Mouse (Mus musculus): ENCODE data around the gene Cul7. TPM values are rescaled to one million over a fixed set of nuclear protein-coding genes. Genes with fewer than 3 reads are reported as not detected.
A peak's percentile ranks its signal among the peaks of the same experiment; 100 is the strongest.

The Cul7 gene
- total RNA-seq, 2 experiments from 2014 or later, result 0.68 to 3.8 TPM

GRCm38 (mm10) chr17:46627409-46627808 lies 22.7 kb upstream of the Cul7 start:
- no peak for ATAC-seq (replicated peaks; ENCODE audit: low FRiP score, poor library complexity, severe bottlenecking)

GRCm38 (mm10) chr17:46628471-46628790 lies 21.7 kb upstream of the Cul7 start:
- no peak for ATAC-seq (replicated peaks; ENCODE audit: low FRiP score, poor library complexity, severe bottlenecking)

- ATAC-seq (replicated peaks; ENCODE audit: low FRiP score, poor library complexity, severe bottlenecking), result no peak
Measured at GRCm38 (mm10) chr17:46628791-46629684, 21.1 kb upstream of the Cul7 start, which contains the start of gene Ptk7. Ptk7 (minus strand) TSS chr17:46629504.

GRCm38 (mm10) chr17:46629685-46630441 lies 20.3 kb upstream of the Cul7 start:
- no peak for ATAC-seq (replicated peaks; ENCODE audit: low FRiP score, poor library complexity, severe bottlenecking)

- ATAC-seq (replicated peaks; ENCODE audit: low FRiP score, poor library complexity, severe bottlenecking), result no peak
Measured at GRCm38 (mm10) chr17:46636831-46637523, 13.2 kb upstream of the Cul7 start.

GRCm38 (mm10) chr17:46639929-46640328 lies 10.2 kb upstream of the Cul7 start:
- no peak for ATAC-seq (replicated peaks; ENCODE audit: low FRiP score, poor library complexity, severe bottlenecking)

GRCm38 (mm10) chr17:46642060-46642459 lies 8.1 kb upstream of the Cul7 start:
- no peak for ATAC-seq (replicated peaks; ENCODE audit: low FRiP score, poor library complexity, severe bottlenecking)

GRCm38 (mm10) chr17:46644152-46644805 lies 5.9 kb upstream of the Cul7 start:
- ATAC-seq (replicated peaks; ENCODE audit: low FRiP score, poor library complexity, severe bottlenecking), result no peak

- no peak for ATAC-seq (replicated peaks; ENCODE audit: low FRiP score, poor library complexity, severe bottlenecking)
Measured at GRCm38 (mm10) chr17:46644916-46645475, 5.1 kb upstream of the Cul7 start.

GRCm38 (mm10) chr17:46645561-46646321 lies 4.4 kb upstream of the Cul7 start, which contains the start of the genes Klc4 and Mrpl2:
Klc4 (minus strand) TSS chr17:46646022.
Mrpl2 (plus strand) TSS chr17:46646229.
- peak; percentile 84 for ATAC-seq (replicated peaks; ENCODE audit: low FRiP score, poor library complexity, severe bottlenecking)

GRCm38 (mm10) chr17:46646322-46646662 lies 3.8 kb upstream of the Cul7 start:
- ATAC-seq (replicated peaks; ENCODE audit: low FRiP score, poor library complexity, severe bottlenecking), result peak; percentile 54

- no peak for ATAC-seq (replicated peaks; ENCODE audit: low FRiP score, poor library complexity, severe bottlenecking)
Measured at GRCm38 (mm10) chr17:46647279-46647678, 2.9 kb upstream of the Cul7 start.

GRCm38 (mm10) chr17:46648436-46648835 lies 1.7 kb upstream of the Cul7 start:
- no peak for ATAC-seq (replicated peaks; ENCODE audit: low FRiP score, poor library complexity, severe bottlenecking)

GRCm38 (mm10) chr17:46649811-46650210 lies 326 bp upstream of the Cul7 start:
- no peak for ATAC-seq (replicated peaks; ENCODE audit: low FRiP score, poor library complexity, severe bottlenecking)

- ATAC-seq (replicated peaks; ENCODE audit: low FRiP score, poor library complexity, severe bottlenecking), result no peak
Measured at GRCm38 (mm10) chr17:46651292-46651691, 1.2 kb downstream of the Cul7 start.

GRCm38 (mm10) chr17:46651755-46652547 lies 1.8 kb downstream of the Cul7 start:
- no peak for ATAC-seq (replicated peaks; ENCODE audit: low FRiP score, poor library complexity, severe bottlenecking)

- ATAC-seq (replicated peaks; ENCODE audit: low FRiP score, poor library complexity, severe bottlenecking), result no peak
Measured at GRCm38 (mm10) chr17:46656054-46656453, 5.9 kb downstream of the Cul7 start.

- ATAC-seq (replicated peaks; ENCODE audit: low FRiP score, poor library complexity, severe bottlenecking), result no peak
Measured at GRCm38 (mm10) chr17:46661351-46661750, 11.2 kb downstream of the Cul7 start.
